Mouse (Mus musculus) cerebellum, adult 8-10 months (tissue): ENCODE results near the gene Chst11.

Source experiments
- DNase-seq: peaks from one replicate; pipeline ENCODE4 v3.0.0; 2022

Chst11 gene

DNA sequence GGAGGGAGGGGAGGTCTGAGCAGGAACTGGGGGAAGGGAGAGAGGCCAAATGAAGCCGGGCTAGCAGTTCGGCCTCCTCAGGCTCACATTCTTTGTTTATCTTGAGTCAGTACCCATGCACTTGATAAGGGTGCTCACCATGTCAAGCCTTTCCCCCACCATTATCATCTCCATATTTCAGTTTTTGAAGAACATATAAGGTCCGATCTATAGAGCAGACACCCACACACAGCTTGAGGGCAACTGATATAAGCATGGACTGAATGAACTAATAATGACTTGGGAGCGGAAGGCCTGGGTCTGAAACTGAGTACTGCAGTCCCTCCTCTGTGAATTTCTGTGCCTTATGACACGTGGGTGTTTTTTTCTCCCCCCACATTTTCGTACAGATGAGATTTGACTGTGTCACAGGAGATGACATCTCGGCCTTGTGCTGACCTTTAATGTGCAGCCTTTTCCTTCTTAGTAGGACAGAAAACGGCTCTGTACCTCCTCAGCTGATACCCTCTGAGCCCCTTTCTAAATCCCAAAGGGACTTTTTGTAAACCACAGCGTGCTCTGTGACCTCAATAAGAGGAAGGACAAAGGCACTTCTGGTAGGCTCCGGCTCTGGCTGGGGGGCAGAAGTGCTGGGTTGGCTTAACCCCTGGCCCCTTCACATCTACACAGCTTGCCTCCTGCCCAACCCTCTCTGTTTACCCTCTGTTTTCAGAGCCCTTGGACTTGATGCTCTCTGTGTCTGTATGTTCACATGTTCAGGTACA lies 6.6 kb downstream of the Chst11 start:
- no peak for DNase-seq

GRCm38 (mm10) chr10:82994284-82994683 lies 9.0 kb downstream of the Chst11 start:
- no peak for DNase-seq

DNA sequence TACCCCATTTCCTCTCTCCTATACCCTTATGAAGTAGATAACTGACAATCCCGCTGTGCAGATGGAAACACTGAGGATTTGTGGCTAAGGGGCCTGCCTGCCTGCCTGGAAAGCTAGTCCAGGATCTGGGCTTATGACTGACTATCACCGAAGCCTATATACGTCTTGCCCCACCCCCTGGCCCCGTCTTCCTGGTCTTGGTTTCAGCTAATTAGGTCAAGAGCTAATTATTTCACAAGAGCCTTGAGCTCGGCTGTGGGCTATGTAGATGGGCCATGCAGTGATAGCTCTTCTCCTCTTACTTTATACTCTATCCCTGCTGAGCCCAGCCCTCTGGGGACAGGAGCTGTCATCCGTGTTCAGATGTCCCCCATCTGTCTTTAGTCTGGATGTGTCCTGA lies 12.2 kb downstream of the Chst11 start:
- no peak for DNase-seq

GRCm38 (mm10) chr10:83000169-83000568 lies 14.9 kb downstream of the Chst11 start:
- no peak for DNase-seq

DNA sequence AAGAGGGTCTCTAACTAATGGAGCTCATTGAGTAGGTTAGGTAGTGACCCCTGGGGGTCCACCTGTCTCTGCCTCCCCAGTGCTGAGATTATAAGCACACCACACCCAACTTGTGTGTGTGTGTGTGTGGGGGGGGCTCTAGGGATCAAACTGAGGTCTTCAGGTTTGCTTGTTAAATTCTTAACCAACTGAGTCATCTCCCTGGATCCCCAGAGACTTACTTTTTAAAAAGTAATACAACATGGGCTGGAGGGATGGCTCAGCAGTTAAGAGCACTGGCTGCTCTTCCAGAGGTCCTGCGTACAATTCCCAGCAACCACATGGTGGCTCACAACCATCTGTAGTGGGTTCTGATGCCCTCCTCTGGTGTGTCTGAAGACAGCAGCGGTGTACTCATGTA lies 15.4 kb downstream of the Chst11 start:
- DNase-seq, result no peak

DNA sequence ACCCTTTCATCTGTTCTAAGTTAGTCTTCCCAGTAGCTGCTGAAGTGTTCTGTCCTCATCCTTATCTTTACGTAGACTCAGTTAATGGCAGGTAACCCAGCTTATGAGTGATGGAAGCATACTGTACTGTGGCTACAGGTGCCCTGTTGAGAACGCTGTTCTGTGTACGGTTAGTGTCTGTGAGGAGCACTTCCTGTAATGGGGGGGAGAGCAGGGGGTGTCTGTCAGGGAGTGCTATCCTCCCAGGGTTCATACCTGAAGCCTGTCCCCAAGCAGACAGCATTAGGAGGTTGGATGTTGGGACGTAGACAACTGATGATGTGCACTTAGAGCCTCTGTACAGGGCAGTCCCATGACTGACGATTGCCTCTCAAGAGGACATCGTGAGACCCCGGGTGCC lies 18.6 kb downstream of the Chst11 start:
- no peak for DNase-seq

GRCm38 (mm10) chr10:83004389-83004788 lies 19.1 kb downstream of the Chst11 start:
- no peak for DNase-seq

- DNase-seq, result no peak
These were observed 19.7 kb downstream of the Chst11 start for GRCm38 (mm10) chr10:83005003-83005402.

DNA sequence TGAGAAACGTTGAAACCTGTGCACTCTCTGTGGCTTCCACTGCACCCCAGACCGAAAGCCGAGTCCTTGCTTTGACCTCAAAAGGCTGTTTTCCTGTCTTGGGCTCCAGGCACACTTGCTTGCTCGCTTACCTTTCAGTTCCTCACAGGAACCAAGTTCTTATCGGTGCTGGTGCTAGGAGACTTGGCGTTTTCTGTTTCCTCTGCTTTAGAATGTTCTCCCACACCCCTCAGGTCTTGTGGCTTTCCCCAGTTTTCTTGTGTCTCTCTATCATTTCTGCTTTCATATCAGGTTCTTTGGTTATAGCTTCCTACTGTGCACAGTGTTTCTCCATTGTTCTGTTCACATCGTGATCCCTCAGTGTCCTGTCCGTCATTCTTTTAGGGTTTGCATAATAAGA lies 21.0 kb downstream of the Chst11 start:
- no peak for DNase-seq

- DNase-seq, result no peak
These were observed 28.7 kb downstream of the Chst11 start for GRCm38 (mm10) chr10:83013984-83014383.

DNA sequence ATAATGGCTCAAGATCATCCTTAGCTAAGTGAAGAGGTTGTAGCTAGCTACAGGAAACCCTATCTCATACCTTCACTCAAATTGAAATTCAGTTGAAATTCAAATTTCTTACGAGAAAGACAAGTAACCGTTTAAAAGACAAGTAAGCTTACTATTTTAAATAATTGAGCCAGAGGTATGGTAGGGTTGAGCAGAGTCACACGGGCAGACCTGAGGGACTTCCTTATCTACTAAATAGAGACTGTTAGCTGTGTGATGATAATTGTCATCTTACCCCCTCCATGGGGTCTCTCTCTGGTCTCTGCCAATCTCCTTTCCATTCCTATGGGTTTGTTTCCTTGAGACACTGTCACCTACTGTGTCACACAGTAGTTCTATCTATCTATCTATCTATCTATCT lies 30.6 kb downstream of the Chst11 start:
- DNase-seq, result no peak

- no peak for DNase-seq
These were observed 31.5 kb downstream of the Chst11 start for GRCm38 (mm10) chr10:83016779-83017178.

DNA sequence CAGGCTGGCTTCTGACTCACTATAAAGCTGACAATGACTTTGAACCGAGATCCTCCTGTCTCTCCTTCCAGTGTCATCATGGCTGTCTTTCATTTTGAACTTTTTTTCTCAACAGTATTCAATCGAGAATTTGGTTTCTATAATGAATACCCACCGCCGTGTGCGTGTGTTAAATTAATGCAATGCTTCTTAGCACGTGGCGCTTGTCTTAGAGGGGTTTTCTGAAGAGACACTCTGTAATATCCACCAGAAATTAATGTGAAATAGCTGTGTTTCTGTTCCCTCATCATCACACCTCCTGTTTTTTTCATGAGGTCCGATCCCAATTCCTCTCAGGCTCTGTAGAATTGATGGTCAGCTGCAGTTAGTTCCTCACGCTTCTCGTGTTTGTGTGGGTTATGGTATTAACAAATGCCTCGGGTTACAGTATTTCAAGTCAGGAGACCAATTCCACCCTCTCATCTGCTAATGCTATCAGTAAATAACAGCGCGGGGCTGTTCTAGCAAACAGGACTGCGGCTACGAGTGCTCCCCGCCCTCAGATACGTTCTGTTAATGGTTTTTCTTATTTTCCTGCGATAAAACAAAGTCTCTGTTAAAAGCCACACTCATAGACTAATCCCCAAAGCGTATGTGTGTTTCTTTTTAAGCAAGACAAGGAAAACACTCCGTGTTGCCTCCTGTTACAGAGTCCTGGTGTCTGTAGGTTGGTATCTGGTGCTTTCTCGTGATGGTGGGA lies 32.6 kb downstream of the Chst11 start:
- DNase-seq, result no peak

- no peak for DNase-seq
These were observed 33.2 kb downstream of the Chst11 start for GRCm38 (mm10) chr10:83018521-83018920.

DNA sequence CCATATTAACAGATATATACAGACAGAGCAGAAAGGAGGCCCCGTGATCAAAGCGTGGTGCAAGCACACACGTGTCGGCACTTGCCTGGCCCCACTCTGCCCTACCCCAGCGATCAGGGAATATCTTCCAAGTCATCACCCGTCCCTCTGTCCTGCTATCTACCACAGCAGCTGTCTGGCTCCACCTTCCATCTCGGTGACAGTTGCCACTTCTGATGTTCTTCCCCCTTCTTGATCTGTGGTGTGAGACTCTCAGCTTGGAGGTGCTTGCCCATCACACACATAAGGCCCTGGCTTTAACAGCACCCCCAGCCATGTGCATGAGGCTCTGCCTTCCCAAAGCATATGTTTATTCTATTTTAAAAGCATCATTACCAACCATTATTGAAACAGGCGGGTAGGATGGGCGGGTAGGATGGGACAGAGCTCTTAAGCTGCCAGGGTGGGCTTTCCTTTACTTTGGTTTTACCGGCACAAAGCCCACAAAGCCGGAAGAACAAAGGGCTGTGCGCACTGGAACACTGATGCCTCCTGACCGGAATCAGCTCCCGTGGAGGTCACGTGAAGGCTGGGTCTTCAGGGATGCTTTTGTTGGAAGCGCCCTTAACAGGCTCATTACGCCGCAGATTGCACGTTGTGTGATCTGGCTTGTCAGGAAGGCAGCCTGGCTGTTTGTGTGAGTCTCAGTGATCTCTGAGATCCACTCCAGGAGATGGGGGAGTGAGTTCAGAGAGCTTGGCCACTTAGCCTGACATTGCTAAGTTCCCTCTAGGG lies 34.4 kb downstream of the Chst11 start:
- DNase-seq, result no peak

- no peak for DNase-seq
These were observed 37.3 kb downstream of the Chst11 start for GRCm38 (mm10) chr10:83022616-83023015.

GRCm38 (mm10) chr10:83026174-83026573 lies 40.9 kb downstream of the Chst11 start:
- no peak for DNase-seq

- DNase-seq, result no peak
These were observed 42.4 kb downstream of the Chst11 start for GRCm38 (mm10) chr10:83027673-83028072.

GRCm38 (mm10) chr10:83030103-83030661 lies 44.9 kb downstream of the Chst11 start:
- DNase-seq, result no peak

DNA sequence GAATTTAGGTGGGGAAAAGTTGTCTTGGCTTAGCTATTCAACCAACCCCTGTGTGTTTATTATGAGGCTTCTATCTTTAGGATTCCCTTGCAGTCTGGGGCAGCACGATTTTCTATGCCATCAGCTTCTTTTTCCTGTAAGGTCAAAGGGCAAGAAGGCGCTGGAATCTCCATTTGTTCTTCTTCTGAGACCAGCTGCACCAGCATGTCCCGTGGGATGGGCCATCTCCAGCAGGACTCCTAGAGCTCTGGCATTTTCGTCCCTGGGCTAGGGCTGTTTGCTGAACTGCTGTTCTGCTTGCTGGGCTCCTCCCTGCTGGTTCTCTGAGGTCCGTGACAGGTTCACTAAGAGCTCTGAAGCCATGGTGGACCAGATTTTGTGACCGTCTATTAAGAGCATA lies 45.6 kb downstream of the Chst11 start:
- DNase-seq, result no peak

GRCm38 (mm10) chr10:83031561-83031960 lies 46.3 kb downstream of the Chst11 start:
- no peak for DNase-seq

DNA sequence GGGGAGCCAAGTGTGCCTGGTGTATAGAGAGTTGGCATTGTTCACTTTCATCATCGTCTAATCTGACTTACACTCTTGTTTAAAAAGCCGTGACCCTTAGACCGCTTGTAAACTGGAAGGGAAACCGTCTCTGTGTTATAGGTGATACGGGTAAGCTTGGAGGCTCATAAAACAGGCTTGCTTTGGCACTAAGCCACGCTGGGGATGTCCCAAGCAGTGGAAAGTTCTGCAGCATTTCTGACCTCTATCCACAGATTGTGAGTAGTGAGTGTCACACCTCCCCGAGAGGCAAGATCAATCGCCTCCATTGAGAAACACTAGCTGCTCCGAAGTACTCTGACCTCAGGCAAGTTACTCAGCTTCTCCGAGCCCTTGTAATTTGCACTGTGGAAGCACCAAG lies 47.3 kb downstream of the Chst11 start:
- DNase-seq, result no peak

DNA sequence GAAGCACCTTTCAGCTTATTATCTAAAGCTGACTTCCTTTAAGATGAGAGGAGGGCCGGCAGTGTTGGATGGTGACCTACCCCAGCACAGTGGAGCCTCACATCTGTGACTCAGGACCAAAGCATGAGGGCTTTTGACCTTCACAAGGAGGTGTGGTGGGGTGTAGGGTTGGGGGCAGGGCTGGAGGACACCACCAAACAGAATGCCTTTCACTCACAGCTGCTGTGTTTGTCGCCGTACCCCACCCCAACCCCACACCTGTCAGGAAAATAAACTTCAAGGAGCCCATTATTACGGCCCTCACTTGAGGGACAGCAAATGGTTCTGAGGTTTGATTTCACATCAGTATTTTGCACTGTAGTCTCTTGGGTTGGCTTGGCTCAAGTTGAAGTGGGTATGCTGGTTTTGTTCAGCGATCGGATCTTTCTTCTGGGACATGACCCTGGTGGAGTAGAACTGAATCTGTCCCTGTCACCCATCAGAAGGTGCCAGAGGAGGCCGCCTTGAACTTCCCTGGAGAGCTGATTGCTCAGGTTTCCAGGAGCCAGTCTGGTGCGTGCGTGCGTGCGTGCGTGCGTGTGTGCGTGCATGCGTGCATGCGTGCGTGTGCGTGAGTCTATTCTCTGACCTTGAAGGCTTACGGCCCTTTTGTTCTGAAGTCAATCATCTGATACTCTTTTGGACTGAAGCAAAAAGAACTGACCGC lies 51.2 kb downstream of the Chst11 start:
- DNase-seq, result no peak
